Mouse (Mus musculus): ENCODE data around the gene Uso1. TPM values are rescaled to one million over a fixed set of nuclear protein-coding genes. Genes with fewer than 3 reads are reported as not detected.

The Uso1 gene
- total RNA-seq, 1 experiment = 51.6 TPM

DNA sequence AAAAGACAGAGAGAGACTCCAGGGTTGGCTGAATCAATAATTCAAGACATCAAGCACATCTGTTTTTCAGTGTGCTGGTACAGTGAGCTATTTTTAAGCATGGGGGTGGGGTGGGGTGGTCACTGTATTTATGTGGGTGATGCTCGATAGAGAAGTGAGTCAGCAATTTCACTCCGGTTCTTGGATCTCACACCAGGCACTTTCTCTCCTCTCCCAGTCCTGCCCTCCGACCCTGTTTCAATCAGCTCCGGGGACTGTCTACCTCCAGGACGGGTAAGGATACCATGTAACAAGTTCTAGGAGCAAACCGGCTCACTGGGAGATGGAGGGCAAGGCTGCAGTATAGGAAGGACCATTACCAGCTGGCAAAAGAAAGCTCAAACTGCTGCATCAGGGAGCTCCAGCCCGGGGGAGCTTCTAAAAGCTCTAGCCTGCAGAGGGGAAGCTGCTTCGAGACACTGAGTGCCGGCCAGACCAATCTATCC, 10.6 kb upstream of the Uso1 start:
- in situ Hi-C loops (cut with MboI; ENCODE audit: low sequenced_read_pairs in 2 of 2, unreplicated experiment in 2 of 2) = no loop called here
- DNase-seq (ENCODE audit: low read depth, low spot score) = no peak
- peak overlapping the region; percentile 72 for H3K27ac ChIP-seq (ENCODE audit: insufficient read depth, low read depth, low read length, poor library complexity, severe bottlenecking)

DNA sequence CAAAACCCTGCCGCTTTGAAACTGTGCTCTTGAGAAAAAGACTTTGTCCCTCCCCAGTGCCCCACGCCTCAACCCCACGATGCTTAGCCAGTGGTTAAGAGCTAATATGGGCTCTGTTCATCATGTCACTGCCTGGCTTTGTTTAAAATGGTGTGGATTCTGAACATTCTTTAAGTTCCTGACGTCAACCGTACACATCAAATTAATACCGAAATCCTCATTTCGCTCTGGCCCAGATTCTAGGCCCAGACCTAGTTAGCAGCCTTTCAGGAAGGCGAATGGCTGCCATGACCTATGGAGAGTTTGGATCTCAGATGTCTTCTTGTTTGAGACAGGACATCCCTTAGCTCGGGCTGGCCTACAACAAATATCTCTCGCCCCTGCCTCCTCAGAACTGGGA, 10.0 kb upstream of the Uso1 start:
- Histone ChIP-seq H3K9me3 (ENCODE audit: control insufficient read depth, insufficient read depth, low read depth, low read length) (no peaks in the 10 kb centered on the region), H3K4me3 (ENCODE audit: insufficient read depth in 1 of 2, low read depth in 1 of 2, low read length in 2 of 2, poor library complexity in 1 of 2, severe bottlenecking in 1 of 2) (peak overlapping the region; percentile 6 to 53; a peak in 1 of 4 replicates), H3K36me3 (ENCODE audit: control insufficient read depth, insufficient read depth, low read length, poor library complexity, severe bottlenecking) (no peaks in the 10 kb centered on the region), H3K27ac (ENCODE audit: insufficient read depth, low read depth, low read length, poor library complexity, severe bottlenecking) (peak overlapping the region; percentile 72; the same call in 1 of the 2 replicates), H3K4me1 (ENCODE audit: control insufficient read depth in 2 of 2, insufficient read depth in 2 of 2, low read length in 2 of 2, poor library complexity in 1 of 2) (peaks cover 7 to 11% of the 10 kb centered on the region in 2 experiments; a peak in 2 of 4 replicates), H3K9ac (ENCODE audit: insufficient read depth, low read depth, low read length, poor library complexity, severe bottlenecking) (peak overlapping the region; percentile 69; the same call in 1 of the 2 replicates)
- in situ Hi-C loops (cut with MboI; ENCODE audit: low sequenced_read_pairs in 2 of 2, unreplicated experiment in 2 of 2) = no loop called here
- no peak for DNase-seq (ENCODE audit: low read depth, low spot score)
- TF ChIP-seq ZC3H11A (IDR thresholded peaks at IDR 0.05; ENCODE audit: borderline replicate concordance, low read depth, low read length) = no peak
- no peak for TF ChIP-seq MAFK (IDR thresholded peaks at IDR 0.05; ENCODE audit: insufficient read depth, low read depth, low read length)
- no peak for TF ChIP-seq ZNF384 (IDR thresholded peaks at IDR 0.05; ENCODE audit: low read depth, low read length)
- no peak for TF ChIP-seq HCFC1 (IDR thresholded peaks at IDR 0.05; ENCODE audit: borderline replicate concordance, insufficient read depth, low read length)
- TF ChIP-seq CHD2 (IDR thresholded peaks at IDR 0.05; ENCODE audit: low read depth, low read length) = no peak

More for the DNA sequence above, 10.6 kb upstream of the Uso1 start:
- peak; percentile 80 for TF ChIP-seq MAFK (IDR thresholded peaks at IDR 0.05; ENCODE audit: insufficient read depth, low read depth, low read length)
- no peak for TF ChIP-seq ZNF384 (IDR thresholded peaks at IDR 0.05; ENCODE audit: low read depth, low read length)
- peaks cover 7 to 11% of the 10 kb centered on the region in 2 experiments; a peak in 2 of 4 replicates for H3K4me1 ChIP-seq (ENCODE audit: control insufficient read depth in 2 of 2, insufficient read depth in 2 of 2, low read length in 2 of 2, poor library complexity in 1 of 2)
- peak overlapping the region; percentile 6 to 53; a peak in 2 of 4 replicates for H3K4me3 ChIP-seq (ENCODE audit: insufficient read depth in 1 of 2, low read depth in 1 of 2, low read length in 2 of 2, poor library complexity in 1 of 2, severe bottlenecking in 1 of 2)
- H3K9me3 ChIP-seq (ENCODE audit: control insufficient read depth, insufficient read depth, low read depth, low read length) = no peaks in the 10 kb centered on the region
- H3K9ac ChIP-seq (ENCODE audit: insufficient read depth, low read depth, low read length, poor library complexity, severe bottlenecking) = peak overlapping the region; percentile 69
- no peaks in the 10 kb centered on the region for H3K36me3 ChIP-seq (ENCODE audit: control insufficient read depth, insufficient read depth, low read length, poor library complexity, severe bottlenecking)

DNA sequence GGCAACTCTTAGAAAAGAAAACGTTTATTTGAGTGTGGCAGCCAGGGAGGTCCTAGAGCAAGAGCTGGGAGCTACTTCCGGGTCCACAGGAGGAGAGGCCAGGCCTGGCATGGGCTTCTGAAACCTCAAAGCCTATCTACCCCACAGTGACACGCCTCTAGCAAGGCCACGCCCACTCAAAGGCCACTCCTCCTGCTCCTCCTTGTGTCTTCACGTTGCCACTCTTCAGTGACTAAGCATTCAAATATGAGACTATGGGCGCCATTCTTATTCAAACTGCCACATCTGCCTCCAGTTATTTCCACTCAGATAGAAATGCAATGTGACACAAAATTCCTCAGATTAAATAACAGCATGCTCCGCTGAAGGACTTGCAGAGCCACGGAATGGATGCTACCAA, 9.2 kb upstream of the Uso1 start:
- Histone ChIP-seq H3K9ac (ENCODE audit: insufficient read depth, low read depth, low read length, poor library complexity, severe bottlenecking) (peak overlapping the region; percentile 16; the same call in 1 of the 2 replicates), H3K36me3 (ENCODE audit: control insufficient read depth, insufficient read depth, low read length, poor library complexity, severe bottlenecking) (no peaks in the 10 kb centered on the region), H3K9me3 (ENCODE audit: control insufficient read depth, insufficient read depth, low read depth, low read length) (no peaks in the 10 kb centered on the region), H3K4me1 (ENCODE audit: control insufficient read depth in 2 of 2, insufficient read depth in 2 of 2, low read length in 2 of 2, poor library complexity in 1 of 2) (peaks cover 7 to 15% of the 10 kb centered on the region in 2 experiments; a peak in 3 of 4 replicates), H3K4me3 (ENCODE audit: insufficient read depth in 1 of 2, low read depth in 1 of 2, low read length in 2 of 2, poor library complexity in 1 of 2, severe bottlenecking in 1 of 2) (peak overlapping the region; percentile 35 to 58), H3K27ac (ENCODE audit: insufficient read depth, low read depth, low read length, poor library complexity, severe bottlenecking) (peak overlapping the region; percentile 90)
- peak; percentile 97 for DNase-seq (ENCODE audit: low read depth, low spot score)
- in situ Hi-C loops (cut with MboI; ENCODE audit: low sequenced_read_pairs in 2 of 2, unreplicated experiment in 2 of 2) = no loop called here
- TF ChIP-seq ZC3H11A (IDR thresholded peaks at IDR 0.05; ENCODE audit: borderline replicate concordance, low read depth, low read length) (no peak), CHD2 (IDR thresholded peaks at IDR 0.05; ENCODE audit: low read depth, low read length) (no peak), MAFK (IDR thresholded peaks at IDR 0.05; ENCODE audit: insufficient read depth, low read depth, low read length) (peak; percentile 88)

DNA sequence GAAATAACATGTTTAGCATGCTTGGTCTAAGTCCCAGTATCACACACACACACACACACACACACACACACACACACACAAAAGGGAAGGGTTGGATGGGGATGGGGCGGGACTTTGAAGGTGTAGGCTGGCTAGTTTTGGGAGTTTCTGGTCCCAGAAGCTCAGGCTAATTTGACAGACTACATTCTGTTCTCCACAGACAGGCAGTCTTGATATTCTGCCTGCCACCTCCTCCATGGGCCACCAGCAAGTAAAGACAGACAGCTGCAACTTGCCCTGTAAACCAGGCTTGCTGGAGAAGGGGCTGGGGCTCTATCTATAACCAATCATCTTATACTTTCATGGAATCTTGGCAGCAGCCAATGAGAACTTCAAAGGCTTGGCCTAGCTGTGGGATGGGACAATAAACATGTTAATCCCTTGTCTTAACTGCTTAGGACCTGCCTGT, 8.4 kb upstream of the Uso1 start:
- no peak for DNase-seq (ENCODE audit: low read depth, low spot score)
- in situ Hi-C loops (cut with MboI; ENCODE audit: low sequenced_read_pairs in 2 of 2, unreplicated experiment in 2 of 2) = no loop called here
- H3K27ac ChIP-seq (ENCODE audit: insufficient read depth, low read depth, low read length, poor library complexity, severe bottlenecking) = peak overlapping the region; percentile 90; the same call in 1 of the 2 replicates
- H3K4me3 ChIP-seq (ENCODE audit: insufficient read depth in 1 of 2, low read depth in 1 of 2, low read length in 2 of 2, poor library complexity in 1 of 2, severe bottlenecking in 1 of 2) = no peak overlapping the region
- peaks cover 7 to 15% of the 10 kb centered on the region in 2 experiments; a peak in 3 of 4 replicates for H3K4me1 ChIP-seq (ENCODE audit: control insufficient read depth in 2 of 2, insufficient read depth in 2 of 2, low read length in 2 of 2, poor library complexity in 1 of 2)
- no peaks in the 10 kb centered on the region for H3K9me3 ChIP-seq (ENCODE audit: control insufficient read depth, insufficient read depth, low read depth, low read length)
- no peak overlapping the region for H3K9ac ChIP-seq (ENCODE audit: insufficient read depth, low read depth, low read length, poor library complexity, severe bottlenecking)
- no peak for TF ChIP-seq ZNF384 (IDR thresholded peaks at IDR 0.05; ENCODE audit: low read depth, low read length)
- no peak for TF ChIP-seq HCFC1 (IDR thresholded peaks at IDR 0.05; ENCODE audit: borderline replicate concordance, insufficient read depth, low read length)
- no peak for TF ChIP-seq CHD2 (IDR thresholded peaks at IDR 0.05; ENCODE audit: low read depth, low read length)
- no peak for TF ChIP-seq MAFK (IDR thresholded peaks at IDR 0.05; ENCODE audit: insufficient read depth, low read depth, low read length)
- no peak for TF ChIP-seq ZC3H11A (IDR thresholded peaks at IDR 0.05; ENCODE audit: borderline replicate concordance, low read depth, low read length)
- no peaks in the 10 kb centered on the region for H3K36me3 ChIP-seq (ENCODE audit: control insufficient read depth, insufficient read depth, low read length, poor library complexity, severe bottlenecking)

Data from ES-E14 (cell line).